Mouse (Mus musculus) olfactory bulb, adult 2 months (tissue): ENCODE measurements at regions not wholly inside any gene's neighbourhood (a gene's known extent, or its start where the extent isn't known, plus 50 kb on each side); places are given as distances from the start of the nearest gene placed in this dataset.

Experiments
- CTCF ChIP-seq: fragments of 200-500 bp; IDR thresholded peaks from 2 replicates; pipeline ENCODE4 v1.5.1; 2012; ENCODE audit warnings: low read depth, mild to moderate bottlenecking, low read length, moderate library complexity; ENCODE audit not compliant: insufficient read depth
- POLR2A ChIP-seq: fragments of 200-500 bp; IDR thresholded peaks from 2 replicates; pipeline ENCODE4 v1.6.1; 2012; ENCODE audit warnings: mild to moderate bottlenecking, low read depth, low read length, moderate library complexity; ENCODE audit not compliant: insufficient read depth

GRCm38 (mm10) chr4:153781981-153782521 lies 175.0 kb upstream of the A430005L14Rik start:
- TF ChIP-seq CTCF (no peak), POLR2A (no peak)
